Mouse (Mus musculus) monocyte, adult 2 months (primary cell): Measurements from ENCODE around the gene Fance.
A peak's percentile ranks its signal among the peaks of the same experiment; 100 is the strongest.
"Not testable (repeated sequence)": the region's sequence is repeated elsewhere in the genome, so short reads cannot be mapped to it uniquely, and the experiment has no call there.

ENCODE experiments used
- DNase-seq, 2 experiments: peaks; one replicate each; pipeline ENCODE4 v3.0.0; 2022; ENCODE audit warnings: low spot score in 2 of 2, low read depth in 1 of 2

The Fance gene

GRCm38 (mm10) chr17:28325751-28326150 is 12.4 kb downstream of the Fance start:
- DNase-seq, result no peak

GRCm38 (mm10) chr17:28326951-28327350 is 13.6 kb downstream of the Fance start:
- DNase-seq, result no peak

GRCm38 (mm10) chr17:28327673-28328325 is 14.5 kb downstream of the Fance start:
- no peak for DNase-seq

GRCm38 (mm10) chr17:28328366-28328928 is 15.1 kb downstream of the Fance start, which contains the start of gene Rpl10a:
Gene Rpl10a (plus strand): TSS chr17:28328471.
- peak; percentile 91 to 96 for DNase-seq

GRCm38 (mm10) chr17:28328946-28329345 is 15.6 kb downstream of the Fance start:
- no peak for DNase-seq

GRCm38 (mm10) chr17:28329503-28330231 is 16.3 kb downstream of the Fance start:
- no peak for DNase-seq

GRCm38 (mm10) chr17:28330232-28330546 is 16.9 kb downstream of the Fance start:
- DNase-seq, result no peak

- DNase-seq, result not testable (repeated sequence)
Measured at GRCm38 (mm10) chr17:28330590-28330989, 17.3 kb downstream of the Fance start.

- no peak for DNase-seq
Measured at GRCm38 (mm10) chr17:28331241-28332112, 18.2 kb downstream of the Fance start.

- no peak for DNase-seq
Measured at GRCm38 (mm10) chr17:28332113-28332914, 19.0 kb downstream of the Fance start.

- no peak for DNase-seq
Measured at GRCm38 (mm10) chr17:28332915-28333546, 19.7 kb downstream of the Fance start.

GRCm38 (mm10) chr17:28335267-28335666 is 21.9 kb downstream of the Fance start:
- DNase-seq, result no peak

GRCm38 (mm10) chr17:28337547-28337946 is 24.2 kb downstream of the Fance start:
- no peak for DNase-seq

- no peak for DNase-seq
Measured at GRCm38 (mm10) chr17:28340578-28340977, 27.3 kb downstream of the Fance start.

- no peak for DNase-seq
Measured at GRCm38 (mm10) chr17:28341091-28341490, 27.8 kb downstream of the Fance start.

- no peak for DNase-seq
Measured at GRCm38 (mm10) chr17:28344050-28344607, 30.8 kb downstream of the Fance start.

GRCm38 (mm10) chr17:28344670-28345069 is 31.4 kb downstream of the Fance start:
- no peak for DNase-seq

GRCm38 (mm10) chr17:28345271-28345721 is 32.0 kb downstream of the Fance start:
- no peak for DNase-seq

- no peak for DNase-seq
Measured at GRCm38 (mm10) chr17:28345882-28346281, 32.6 kb downstream of the Fance start.

- DNase-seq, result no peak
Measured at GRCm38 (mm10) chr17:28347327-28347726, 34.0 kb downstream of the Fance start.
